Mouse (Mus musculus) thymus, adult 2 months (tissue): ENCODE measurements around the gene Erc2. TPM values are rescaled to one million over a fixed set of nuclear protein-coding genes. Genes with fewer than 3 reads are reported as not detected.
"Not testable (repeated sequence)": the region's sequence is repeated elsewhere in the genome, so short reads cannot be mapped to it uniquely, and the experiment has no call there.

ENCODE experiments used
- DNase-seq: peaks from one replicate; pipeline ENCODE4 v3.0.0; 2021
- H3K27ac ChIP-seq: fragments of 200-500 bp; 2 replicates; pipeline ENCODE4 v1.5.1; 2012; ENCODE audit warnings: low read length, control low read depth; ENCODE audit not compliant: control insufficient read depth, insufficient read depth
- H3K27me3 ChIP-seq: fragments of 200-500 bp; 2 replicates; pipeline ENCODE4 v1.6.1; 2012; ENCODE audit warnings: mild to moderate bottlenecking, low read length, moderate library complexity, mixed read lengths; ENCODE audit not compliant: control insufficient read depth, insufficient read depth
- H3K36me3 ChIP-seq: fragments of 200-500 bp; 2 replicates; pipeline ENCODE4 v1.6.1; 2012; ENCODE audit warnings: mild to moderate bottlenecking, low read length, moderate library complexity; ENCODE audit not compliant: control insufficient read depth, insufficient read depth
- H3K4me1 ChIP-seq: fragments of 200-500 bp; replicated peaks from 2 replicates; pipeline ENCODE4 v1.6.1; 2012; ENCODE audit warnings: low read length; ENCODE audit not compliant: control insufficient read depth, insufficient read depth
- H3K4me3 ChIP-seq: fragments of 200-500 bp; 2 replicates; pipeline ENCODE4 v1.5.1; 2012; ENCODE audit warnings: mild to moderate bottlenecking, low read length, control low read depth, moderate library complexity; ENCODE audit not compliant: control insufficient read depth, insufficient read depth
- CTCF ChIP-seq: fragments of 200-500 bp; IDR thresholded peaks from 2 replicates; pipeline ENCODE4 v1.5.1; 2012; ENCODE audit warnings: mild to moderate bottlenecking, control low read depth, low read length, moderate library complexity, borderline replicate concordance; ENCODE audit not compliant: control insufficient read depth, poor library complexity, insufficient read depth; ENCODE audit errors: extremely low read depth
- POLR2A ChIP-seq: fragments of 200-500 bp; IDR thresholded peaks from 2 replicates; pipeline ENCODE4 v1.6.1; 2012; ENCODE audit warnings: mild to moderate bottlenecking, low read length, control low read depth, moderate library complexity; ENCODE audit not compliant: control insufficient read depth, poor library complexity, insufficient read depth; ENCODE audit errors: extremely low read depth
- WGBS: fragments of 180-500 bp; shearing (Covaris S2); methylation state at CpG from one replicate; pipeline ENCODE4 v1.1.7; 2018; 5-methylcytosine and 5-hydroxymethylcytosine counted together
- polyA plus RNA-seq: library from polyadenylated mRNA; depleted of rRNA; stranded (reverse); fragments of >200 nt; gene quantifications from 2 replicates; pipeline ENCODE4 v1.2.3, GENCODE M21; 2012; rRNA removed

Erc2 gene
- 0.17 and 0.18 TPM in 2 replicates for polyA plus RNA-seq

- H3K4me1 ChIP-seq, result no peaks in the 10 kb centered on the region
- TF ChIP-seq POLR2A (no peak), CTCF (no peak)
- peaks cover 5% of the 10 kb centered on the region for H3K27me3 ChIP-seq
- no peak within 1 kb of the TSS for H3K27ac ChIP-seq
- DNase-seq, result no peak
- H3K36me3 ChIP-seq, result no peaks in the 10 kb centered on the region
- no peak within 1 kb of the TSS for H3K4me3 ChIP-seq
- WGBS, result 2% methylated on average over 73 of the region's 78 CpGs
These were observed at the start of gene Erc2 for GRCm38 (mm10) chr14:27622176-27622922. Erc2 (plus strand) TSS chr14:27622428.

DNA sequence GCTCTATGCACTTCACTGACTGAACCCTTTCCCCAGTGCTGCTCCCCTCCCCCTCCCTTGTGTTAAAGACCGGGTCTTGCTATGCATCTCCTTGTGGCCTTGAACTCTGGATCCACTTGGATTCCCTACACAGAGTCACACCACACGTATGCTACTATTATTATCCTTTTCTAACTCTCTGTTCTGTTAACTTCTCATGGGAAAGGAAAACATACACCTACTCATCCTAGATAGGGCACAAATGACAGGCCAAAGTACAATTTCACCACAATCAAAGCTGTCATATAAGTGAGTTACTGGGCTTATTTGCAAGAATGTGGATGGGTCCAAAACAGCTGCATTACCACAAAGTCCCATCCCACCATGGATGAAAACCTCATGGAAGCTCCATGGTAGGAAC is 43.8 kb upstream of the Erc2 start:
- no peak for TF ChIP-seq CTCF
- TF ChIP-seq POLR2A, result no peak
- H3K27ac ChIP-seq, result no peak overlapping the region
- WGBS, result 88% methylated on average over 2 of the region's 2 CpGs

GRCm38 (mm10) chr14:27589616-27590015 is 32.6 kb upstream of the Erc2 start:
- not testable (repeated sequence) for H3K27ac ChIP-seq, H3K27me3 ChIP-seq, H3K4me3 ChIP-seq, DNase-seq, H3K36me3 ChIP-seq, H3K4me1 ChIP-seq

More for the DNA sequence above, 43.8 kb upstream of the Erc2 start:
- Histone ChIP-seq H3K4me1 (no peaks in the 10 kb centered on the region), H3K27me3 (no peaks in the 10 kb centered on the region), H3K4me3 (no peak overlapping the region), H3K36me3 (no peaks in the 10 kb centered on the region)
- no peak for DNase-seq

GRCm38 (mm10) chr14:27592163-27592562 is 30.1 kb upstream of the Erc2 start:
- Histone ChIP-seq H3K4me3 (no peak overlapping the region), H3K27me3 (no peaks in the 10 kb centered on the region), H3K36me3 (no peaks in the 10 kb centered on the region), H3K27ac (no peak overlapping the region), H3K4me1 (no peaks in the 10 kb centered on the region)
- TF ChIP-seq CTCF (no peak), POLR2A (no peak)
- DNase-seq, result no peak
- WGBS, result 66% methylated on average over 7 of the region's 7 CpGs

- DNase-seq, result peak; percentile 79
- H3K4me1 ChIP-seq, result no peaks in the 10 kb centered on the region
- TF ChIP-seq CTCF (peak; percentile 75; the same call in 1 of the 2 replicates), POLR2A (no peak)
- H3K4me3 ChIP-seq, result no peak overlapping the region
- no peaks in the 10 kb centered on the region for H3K36me3 ChIP-seq
- no peak overlapping the region for H3K27ac ChIP-seq
- H3K27me3 ChIP-seq, result no peaks in the 10 kb centered on the region
- WGBS, result 5% methylated on average over 7 of the region's 7 CpGs
These were observed 26.0 kb upstream of the Erc2 start for GRCm38 (mm10) chr14:27596265-27596664.

- Histone ChIP-seq H3K27ac (no peak overlapping the region), H3K4me3 (no peak overlapping the region), H3K4me1 (no peaks in the 10 kb centered on the region), H3K27me3 (no peaks in the 10 kb centered on the region), H3K36me3 (no peaks in the 10 kb centered on the region)
- 83% methylated on average over 13 of the region's 13 CpGs for whole genome bisulfite sequencing
- no peak for DNase-seq
- TF ChIP-seq CTCF (no peak), POLR2A (no peak)
These were observed 20.1 kb upstream of the Erc2 start for GRCm38 (mm10) chr14:27602136-27602535.

DNA sequence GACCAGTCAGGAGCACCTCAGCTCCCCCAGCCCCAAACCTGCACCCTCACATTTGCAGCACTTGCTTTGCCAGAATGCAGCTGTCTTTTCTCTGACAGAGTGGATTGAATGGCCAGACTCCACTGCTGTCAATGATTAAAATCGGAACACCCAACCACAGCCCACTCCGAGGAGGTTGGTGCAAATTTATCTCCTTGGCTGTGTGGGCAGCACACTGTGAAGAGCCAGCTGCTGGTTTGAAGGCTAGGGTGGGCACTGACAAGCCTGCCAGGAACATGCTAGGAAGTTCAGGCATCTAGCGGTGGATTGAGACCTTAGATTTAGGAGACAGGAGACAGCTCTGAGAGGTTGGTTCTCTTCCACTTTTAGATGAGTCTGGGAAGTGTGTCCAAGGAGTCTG is 14.8 kb upstream of the Erc2 start:
- H3K4me1 ChIP-seq, result no peaks in the 10 kb centered on the region
- DNase-seq, result no peak
- WGBS, result 89% methylated on average over 3 of the region's 3 CpGs
- no peaks in the 10 kb centered on the region for H3K36me3 ChIP-seq
- no peak overlapping the region for H3K27ac ChIP-seq
- no peak for TF ChIP-seq CTCF
- no peak for TF ChIP-seq POLR2A
- H3K27me3 ChIP-seq, result no peaks in the 10 kb centered on the region
- no peak overlapping the region for H3K4me3 ChIP-seq
